Comparison of ENCODE assay signal across 8 mouse cellular contexts in genomic region chr17:24163176-24163962, GRCm38 (mm10). TPM values are rescaled to one million over a fixed set of nuclear protein-coding genes. Genes with fewer than 3 reads are reported as not detected.
A peak's percentile ranks its signal among the peaks of the same experiment; 100 is the strongest.
DNase-seq lines count a peak whose midpoint lies in the region; ATAC-seq lines count a peak whose summit lies in the region.

Gene Amdhd2, minus strand, starts transcription at chr17:24163766.

- peak within 1 kb of the TSS; percentile 88 for H3K9ac ChIP-seq in hindbrain, embryonic 16.5 days (ENCODE audit: low read depth, low read length)

- peak; percentile 90 for ATAC-seq in hindbrain, embryonic 16.5 days

- peak; percentile 97 for DNase-seq in WW6 (ENCODE audit: low read depth, low spot score)
- DNase-seq in cerebellum, postnatal 4 days (ENCODE audit: low spot score in 2 of 2): peak; percentile 95 to 99
- peak; percentile 96 for DNase-seq in gastrocnemius, adult 18-20 months (ENCODE audit: low spot score)
- peak; percentile 98 for DNase-seq in left cerebral cortex, adult 18-20 months (ENCODE audit: low spot score in 2 of 2)
- DNase-seq in right cerebral cortex, adult 18-20 months: peak; percentile 98
- peak; percentile 94 for DNase-seq in urinary bladder, postnatal 10 days (ENCODE audit: low spot score)

- peak within 1 kb of the TSS; percentile 97 for H3K4me2 ChIP-seq in hindbrain, embryonic 16.5 days (ENCODE audit: low read length)

- no peaks in the 10 kb centered on the region for H3K27me3 ChIP-seq in hindbrain, embryonic 16.5 days (replicated peaks; ENCODE audit: control insufficient read depth, insufficient read depth, low read length)

- peak within 1 kb of the TSS; percentile 89 for H3K27ac ChIP-seq in hindbrain, embryonic 16.5 days (ENCODE audit: low read depth, low read length)
- H3K27ac ChIP-seq in macrophage: peak within 1 kb of the TSS; percentile 98

- H3K9me3 ChIP-seq in hindbrain, embryonic 16.5 days (ENCODE audit: control insufficient read depth, low read length): no peaks in the 10 kb centered on the region

- 2% methylated on average over 46 of the region's 47 CpGs for WGBS in hindbrain, embryonic 16.5 days
- WGBS in macrophage (ENCODE audit: missing documents): 1% methylated on average over 46 of the region's 47 CpGs

- H3K36me3 ChIP-seq in hindbrain, embryonic 16.5 days (ENCODE audit: control insufficient read depth, insufficient read depth, low read length): no peaks in the 10 kb centered on the region
- peaks cover 14% of the 10 kb centered on the region; the same call in 1 of the 2 replicates for H3K36me3 ChIP-seq in macrophage (ENCODE audit: inconsistent target)

- H3K79me2 ChIP-seq in macrophage (ENCODE audit: inconsistent target): peaks cover 86% of the 10 kb centered on the region

- peaks cover 30% of the 10 kb centered on the region for H3K4me1 ChIP-seq in hindbrain, embryonic 16.5 days (ENCODE audit: control insufficient read depth, insufficient read depth, low read depth, low read length)

- H3K4me3 ChIP-seq in hindbrain, embryonic 16.5 days (ENCODE audit: low read length): peak within 1 kb of the TSS; percentile 83
- H3K4me3 ChIP-seq in macrophage (ENCODE audit: inconsistent target): peak within 1 kb of the TSS; percentile 76

RNA-seq across cellular contexts. Expression of gene Amdhd2, which starts in this region (rescaled TPM):
- total RNA-seq in gastrocnemius, adult 18-20 months (2021): 1 to 10 TPM; 9.1 to 9.2 TPM
- polyA plus RNA-seq in hindbrain, embryonic 16.5 days (2015; fragmentation: Nextera tagmentation; extraction: Ambion mirVana): 35.2 and 41.0 TPM in 2 replicates
- 10 to 100 TPM; 27.3 to 38.0 TPM for total RNA-seq in left cerebral cortex, adult 18-20 months (2021)
- total RNA-seq in macrophage (2018; cell fraction: chromatin; rRNA removed): 100 to 1,000 TPM in 20 of 26 experiments, 10 to 100 TPM in 6; 60.5 to 540 (median 175) TPM
- total RNA-seq in macrophage (2018; cell fraction: cytosol; rRNA removed): 100 to 1,000 TPM; 135 to 212 (median 181) TPM
- 100 to 1,000 TPM in 19 of 26 experiments, 10 to 100 TPM in 7; 73.3 to 325 (median 152) TPM for total RNA-seq in macrophage (2018; cell fraction: nucleus; rRNA removed)
- 69.2 to 101 TPM (median 69.2 TPM) in 3 replicates for polyA plus RNA-seq in macrophage (2018)

Comparison
In these comparisons a context has a peak if more than half of its experiments do, and no peak if none do; other contexts are left out.
1. Peak in every context shown above with its lines: DNase-seq, ATAC-seq, H3K4me3 ChIP-seq and H3K27ac ChIP-seq.